Mouse (Mus musculus): ENCODE measurements at regions not wholly inside any gene's neighbourhood (a gene's known extent, or its start where the extent isn't known, plus 50 kb on each side); places are given as distances from the start of the nearest gene placed in this dataset.
A peak's percentile ranks its signal among the peaks of the same experiment; 100 is the strongest.

DNA sequence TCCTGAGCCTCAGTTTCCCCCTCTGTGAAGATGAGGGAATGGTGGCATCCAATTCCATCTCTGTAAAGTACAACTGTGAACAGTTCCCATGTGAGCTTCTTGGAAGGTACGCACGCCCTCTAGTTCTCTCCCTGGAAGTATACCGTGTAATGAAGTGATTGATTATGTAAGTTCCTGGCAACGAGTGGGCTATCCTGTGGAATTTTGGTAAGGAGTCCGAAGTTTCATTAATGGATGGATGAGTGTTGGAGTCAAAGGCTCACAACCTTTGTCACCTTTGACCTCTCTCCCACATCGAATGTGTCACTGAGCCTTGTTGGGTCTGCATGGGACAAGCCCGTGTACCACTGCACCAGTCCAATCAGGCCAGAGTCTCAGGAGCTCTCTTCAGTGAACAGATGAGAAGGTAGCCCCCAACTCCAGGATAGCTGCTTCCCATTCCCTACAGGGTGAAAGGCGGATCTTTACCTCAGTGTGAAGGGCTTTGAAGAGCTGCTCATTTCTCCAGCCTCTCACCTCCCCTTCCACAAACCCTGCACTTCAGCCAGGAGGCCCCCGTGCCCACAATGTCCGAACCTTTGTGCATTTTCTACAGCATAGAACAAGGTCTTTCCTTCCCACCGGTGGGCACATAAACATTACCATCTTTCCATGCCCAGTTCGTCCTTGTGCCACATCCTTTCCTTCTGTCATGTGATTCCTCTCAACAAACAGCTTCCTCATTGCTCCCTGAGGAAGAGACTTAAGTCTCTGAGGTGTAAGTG is 217.8 kb downstream of the Mycn start:
- TF ChIP-seq POLR2A (IDR thresholded peaks at IDR 0.05; ENCODE audit: borderline replicate concordance, extremely low read depth, insufficient read depth, insufficient read length, poor library complexity, severe bottlenecking) = no peak
- TF ChIP-seq CTCF (IDR thresholded peaks at IDR 0.05; ENCODE audit: borderline replicate concordance, extremely low read depth, insufficient read depth, insufficient read length) = no peak
- DNase-seq (ENCODE audit: low read depth) = peak; percentile 69

DNA sequence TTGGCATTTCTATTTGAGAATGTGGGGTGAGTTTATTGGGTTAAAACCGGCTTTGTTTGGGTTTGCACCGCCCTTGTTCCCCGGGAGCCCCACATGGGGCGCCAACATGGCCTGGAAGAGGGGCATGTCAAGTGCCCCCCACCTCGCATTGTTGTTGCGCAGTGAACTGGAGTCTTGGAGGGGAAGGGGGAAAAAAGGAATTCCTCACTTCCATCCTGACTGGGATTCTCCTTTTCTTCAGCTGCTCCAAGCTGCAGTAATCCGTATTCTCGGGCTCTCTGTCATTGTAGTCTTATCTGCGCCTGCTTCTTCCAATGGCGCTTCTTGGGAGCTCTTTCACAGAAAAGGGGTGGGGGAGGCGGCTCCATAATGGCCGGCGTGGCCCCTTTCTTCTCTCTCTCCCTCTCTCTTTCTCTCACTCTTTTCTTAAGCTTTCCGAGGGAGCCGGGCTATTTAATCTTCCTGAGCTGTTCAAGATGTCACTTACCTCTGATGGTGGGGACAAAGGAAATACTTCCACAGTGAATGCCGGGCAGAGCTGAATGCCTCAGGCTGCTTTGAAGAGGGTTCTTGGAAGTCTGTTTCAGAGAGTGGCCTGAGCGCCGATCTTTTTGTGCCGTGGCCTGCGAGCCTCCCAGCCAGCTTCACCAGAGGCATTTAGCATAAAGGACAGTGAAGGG is 218.6 kb downstream of the Mycn start:
- DNase-seq (ENCODE audit: low read depth) = peak; percentile 87
- TF ChIP-seq CTCF (IDR thresholded peaks at IDR 0.05; ENCODE audit: borderline replicate concordance, extremely low read depth, insufficient read depth, insufficient read length) = 0 out of 2 replicates have a peak, but pooled peaks have one; percentile 8
- TF ChIP-seq POLR2A (IDR thresholded peaks at IDR 0.05; ENCODE audit: borderline replicate concordance, extremely low read depth, insufficient read depth, insufficient read length, poor library complexity, severe bottlenecking) = no peak

GRCm38 (mm10) chr12:12716691-12717090 is 225.0 kb downstream of the Mycn start:
- DNase-seq (ENCODE audit: low read depth) = peak; percentile 48

GRCm38 (mm10) chr12:12715956-12716669 is 225.6 kb downstream of the Mycn start:
- TF ChIP-seq POLR2A (IDR thresholded peaks at IDR 0.05; ENCODE audit: borderline replicate concordance, extremely low read depth, insufficient read depth, insufficient read length, poor library complexity, severe bottlenecking) (no peak), CTCF (IDR thresholded peaks at IDR 0.05; ENCODE audit: borderline replicate concordance, extremely low read depth, insufficient read depth, insufficient read length) (no peak)
- peak; percentile 82 for DNase-seq (ENCODE audit: low read depth)

More at GRCm38 (mm10) chr12:12716691-12717090, 225.0 kb downstream of the Mycn start:
- TF ChIP-seq CTCF (IDR thresholded peaks at IDR 0.05; ENCODE audit: borderline replicate concordance, extremely low read depth, insufficient read depth, insufficient read length) (no peak), POLR2A (IDR thresholded peaks at IDR 0.05; ENCODE audit: borderline replicate concordance, extremely low read depth, insufficient read depth, insufficient read length, poor library complexity, severe bottlenecking) (no peak)

- DNase-seq (ENCODE audit: low read depth) = no peak
- TF ChIP-seq POLR2A (IDR thresholded peaks at IDR 0.05; ENCODE audit: borderline replicate concordance, extremely low read depth, insufficient read depth, insufficient read length, poor library complexity, severe bottlenecking) = no peak
- TF ChIP-seq CTCF (IDR thresholded peaks at IDR 0.05; ENCODE audit: borderline replicate concordance, extremely low read depth, insufficient read depth, insufficient read length) = no peak
These were observed 226.2 kb downstream of the Mycn start for GRCm38 (mm10) chr12:12715528-12715927.

- DNase-seq (ENCODE audit: low read depth) = peak; percentile 53
- TF ChIP-seq POLR2A (IDR thresholded peaks at IDR 0.05; ENCODE audit: borderline replicate concordance, extremely low read depth, insufficient read depth, insufficient read length, poor library complexity, severe bottlenecking) (no peak), CTCF (IDR thresholded peaks at IDR 0.05; ENCODE audit: borderline replicate concordance, extremely low read depth, insufficient read depth, insufficient read length) (no peak)
These were observed 231.5 kb downstream of the Mycn start for GRCm38 (mm10) chr12:12710184-12710609.

- no peak for TF ChIP-seq CTCF (IDR thresholded peaks at IDR 0.05; ENCODE audit: borderline replicate concordance, extremely low read depth, insufficient read depth, insufficient read length)
- no peak for TF ChIP-seq POLR2A (IDR thresholded peaks at IDR 0.05; ENCODE audit: borderline replicate concordance, extremely low read depth, insufficient read depth, insufficient read length, poor library complexity, severe bottlenecking)
- peak; percentile 83 for DNase-seq (ENCODE audit: low read depth)
These were observed 232.7 kb downstream of the Mycn start for GRCm38 (mm10) chr12:12708954-12709523.

DNA sequence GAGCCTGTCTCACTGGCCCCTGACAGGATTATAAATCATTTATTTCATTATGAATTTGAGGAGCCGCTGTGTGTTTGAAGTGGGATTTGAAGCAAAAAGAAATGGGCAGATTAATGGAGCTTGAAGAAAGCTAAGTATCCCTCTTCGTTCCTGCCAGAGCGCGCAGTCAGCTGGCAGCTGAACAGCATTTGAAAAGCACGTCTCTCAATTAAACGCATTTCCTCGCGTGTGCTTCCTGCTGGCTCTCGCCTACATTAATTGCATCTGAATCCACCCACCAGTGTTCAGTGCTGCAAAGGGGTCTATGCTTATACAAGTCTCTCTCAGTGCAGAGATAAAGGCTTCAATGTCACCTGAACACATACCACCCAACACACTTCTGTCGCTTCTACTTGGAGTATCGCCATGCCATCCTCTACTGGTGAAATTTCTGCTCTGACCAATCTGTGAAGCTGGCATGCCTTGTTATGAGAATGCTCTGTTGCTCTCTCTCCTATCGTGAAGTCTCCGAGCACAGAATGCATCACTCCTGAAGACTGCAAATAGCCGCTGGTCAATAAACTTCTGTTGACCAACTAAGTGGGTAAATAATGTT is 235.3 kb downstream of the Mycn start:
- peak; percentile 84 for DNase-seq (ENCODE audit: low read depth)

DNA sequence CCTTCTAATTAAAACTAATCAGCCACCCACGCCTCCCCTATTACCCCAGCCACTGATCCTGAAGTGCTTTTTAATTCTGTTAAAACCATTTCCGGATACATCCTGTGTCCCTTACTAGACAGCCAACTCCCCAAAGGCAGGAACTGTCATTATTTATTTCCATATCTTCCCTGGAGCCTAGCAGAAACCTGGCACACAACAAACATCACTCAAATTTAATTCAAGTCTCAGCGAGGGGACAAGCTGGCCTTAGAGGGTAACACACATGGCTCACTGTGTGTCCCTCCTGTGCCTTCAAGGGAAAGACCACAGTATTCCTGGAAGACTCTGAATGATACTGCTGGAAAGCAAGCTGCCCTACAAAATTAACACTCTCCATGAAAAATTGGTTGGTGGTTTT is 240.0 kb downstream of the Mycn start:
- TF ChIP-seq CTCF (IDR thresholded peaks at IDR 0.05; ENCODE audit: borderline replicate concordance, extremely low read depth, insufficient read depth, insufficient read length) = no peak
- TF ChIP-seq POLR2A (IDR thresholded peaks at IDR 0.05; ENCODE audit: borderline replicate concordance, extremely low read depth, insufficient read depth, insufficient read length, poor library complexity, severe bottlenecking) = no peak

More for the DNA sequence above, 235.3 kb downstream of the Mycn start:
- TF ChIP-seq CTCF (IDR thresholded peaks at IDR 0.05; ENCODE audit: borderline replicate concordance, extremely low read depth, insufficient read depth, insufficient read length) (no peak), POLR2A (IDR thresholded peaks at IDR 0.05; ENCODE audit: borderline replicate concordance, extremely low read depth, insufficient read depth, insufficient read length, poor library complexity, severe bottlenecking) (no peak)

GRCm38 (mm10) chr12:12701060-12701667 is 240.6 kb downstream of the Mycn start:
- TF ChIP-seq POLR2A (IDR thresholded peaks at IDR 0.05; ENCODE audit: borderline replicate concordance, extremely low read depth, insufficient read depth, insufficient read length, poor library complexity, severe bottlenecking) (no peak), CTCF (IDR thresholded peaks at IDR 0.05; ENCODE audit: borderline replicate concordance, extremely low read depth, insufficient read depth, insufficient read length) (no peak)
- no peak for DNase-seq (ENCODE audit: low read depth)

More for the DNA sequence above, 240.0 kb downstream of the Mycn start:
- no peak for DNase-seq (ENCODE audit: low read depth)

Data from brain, embryonic 14.5 days (tissue).